Mouse (Mus musculus) layer of hippocampus, postnatal 14 days (tissue): ENCODE data around the gene Katna1. TPM values are rescaled to one million over a fixed set of nuclear protein-coding genes. Genes with fewer than 3 reads are reported as not detected.
"Not testable (repeated sequence)": the region's sequence is repeated elsewhere in the genome, so short reads cannot be mapped to it uniquely, and the experiment has no call there.

Source experiments
- DNase-seq, 2 experiments: peaks; one replicate each; pipeline ENCODE4 v3.0.0; 2021 to 2022; ENCODE audit warnings: low spot score in 2 of 2, mixed read lengths in 1 of 2
- long read RNA-seq, 2 experiments: library from polyadenylated mRNA; stranded (forward); transcript quantifications; one replicate each; pipeline ENCODE4 v2.0.0; 2021
- total RNA-seq, 2 experiments: library from RNA; stranded (reverse); gene quantifications; 2 replicates each; pipeline ENCODE4 v1.2.3; 2021

Katna1 gene
- 10 to 100 TPM; 14.1 to 15.0 TPM for total RNA-seq
- long read RNA-seq, experiment 1, transcript Katna1-201 (11 exons, 1,774 nt), result major isoform, 10 of 16 reads
- long read RNA-seq, experiment 1, partial matches to known transcripts, result 2 of 16 reads
- long read RNA-seq, experiment 1, other reads (novel, unspliced or antisense), result 4 of 16 reads
- long read RNA-seq, experiment 2, transcript Katna1-201 (11 exons, 1,774 nt), result major isoform, 14 of 22 reads
- long read RNA-seq, experiment 2, partial matches to known transcripts, result 3 of 22 reads
- long read RNA-seq, experiment 2, other reads (novel, unspliced or antisense), result 5 of 22 reads

DNA sequence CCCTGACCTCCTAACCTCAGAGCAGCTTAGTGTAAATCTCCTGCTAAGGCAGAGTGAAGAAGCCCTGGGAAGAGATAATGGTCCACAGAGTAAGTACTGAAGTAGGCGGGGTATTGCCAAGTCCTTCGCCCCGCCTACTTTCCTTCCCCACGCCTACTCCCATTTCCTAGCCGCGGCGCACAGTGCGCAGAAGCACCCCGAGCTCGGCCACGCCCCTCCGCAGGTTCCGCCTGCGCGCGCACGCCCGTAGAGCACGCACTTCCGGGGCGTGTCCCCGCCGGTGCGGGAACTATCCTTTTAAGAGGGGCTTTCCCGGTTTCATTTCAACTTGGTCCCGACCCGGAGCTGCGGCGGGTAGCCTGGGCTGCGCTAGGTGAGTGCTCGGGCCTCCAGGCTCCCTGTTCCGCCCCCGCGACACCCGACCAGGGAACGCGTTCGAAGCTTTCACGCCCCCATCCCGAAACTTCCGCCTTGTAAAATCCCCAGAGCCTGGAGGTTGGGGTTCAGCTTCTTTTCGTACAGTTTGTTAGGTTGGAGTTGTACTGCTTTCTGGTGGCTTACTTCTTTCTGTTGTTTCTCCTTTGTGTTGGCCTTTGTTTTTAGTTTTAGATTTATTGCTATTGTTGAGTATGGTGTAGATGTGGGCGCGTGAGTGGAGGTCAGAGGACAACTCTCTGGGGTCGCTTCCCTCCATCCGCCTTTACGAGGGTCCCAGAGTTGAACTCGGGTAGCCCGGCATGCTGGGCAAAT, at the start of gene Katna1:
Gene Katna1, plus strand, starts transcription at position 250 of the 750 bp plus-strand sequence.
- peak; percentile 85 to 91 for DNase-seq

DNA sequence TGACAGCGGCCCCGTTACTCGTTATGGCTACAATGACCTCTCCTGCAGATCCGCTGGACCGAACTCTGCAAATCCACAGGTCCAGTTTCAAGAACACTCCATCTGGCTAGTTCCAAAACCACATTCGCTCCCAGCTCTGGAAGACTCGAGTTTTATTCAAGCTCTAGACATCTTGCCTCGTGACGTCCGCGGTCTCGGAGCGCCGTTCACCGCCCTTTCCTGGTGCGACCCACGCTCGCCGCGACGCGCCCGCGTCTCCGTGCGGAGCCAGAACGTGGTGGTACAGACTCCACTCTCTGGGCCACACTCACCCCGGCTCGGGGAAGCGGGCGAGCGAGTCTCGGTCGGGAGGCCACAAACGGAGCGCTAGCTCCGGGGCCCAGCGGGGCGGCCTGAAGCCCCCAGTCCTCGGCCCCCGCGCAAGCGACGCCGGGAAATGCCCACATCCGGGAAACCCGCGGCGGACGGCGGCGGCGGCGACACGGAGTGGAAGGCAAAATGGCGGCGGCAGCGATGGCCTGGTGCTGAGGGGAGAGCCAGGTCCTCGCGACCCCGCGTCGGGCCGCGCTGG, 45.0 kb upstream of the Katna1 start, which contains the start of the genes Pcmt1 and Lats1:
Gene Pcmt1, minus strand, starts transcription at position 406 of the 571 bp plus-strand sequence.
Gene Lats1, plus strand, starts transcription at position 484 of the 571 bp plus-strand sequence.
- DNase-seq, result peak; percentile 88

DNA sequence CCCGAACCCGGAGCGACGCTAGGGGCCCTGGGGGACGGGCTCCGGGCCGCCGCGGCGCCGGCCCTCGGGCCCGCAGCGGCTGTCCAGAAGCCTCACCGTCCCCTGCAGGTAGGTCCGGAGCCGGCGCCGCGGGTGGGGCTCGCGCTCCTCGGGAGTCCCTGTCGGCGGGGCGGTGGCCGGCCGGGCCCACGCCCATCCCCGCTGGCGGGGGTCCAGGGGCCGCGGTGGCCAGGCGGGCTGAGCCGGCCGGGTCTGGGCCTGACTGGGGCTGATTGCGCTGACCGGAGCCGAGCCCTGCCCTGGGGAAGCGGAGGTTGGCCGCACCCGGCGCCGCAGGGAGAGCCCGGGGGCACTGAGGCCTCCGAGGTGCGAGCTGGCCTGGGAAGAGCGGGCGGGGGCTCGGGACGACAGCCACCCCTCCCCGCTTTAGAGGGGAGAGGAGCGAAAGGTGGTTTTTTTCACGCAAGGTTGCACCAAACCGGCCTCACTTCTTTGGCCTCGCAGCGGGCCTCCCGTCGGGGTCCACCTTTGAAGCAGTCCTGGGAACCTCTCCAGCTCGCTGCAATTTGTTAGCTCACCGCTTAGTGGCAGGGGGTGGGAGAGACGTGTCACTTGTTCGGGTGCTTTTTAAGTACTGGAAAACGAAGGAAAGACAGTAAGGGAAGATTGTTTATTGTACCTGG, 44.3 kb upstream of the Katna1 start:
- peak; percentile 53 to 65 for DNase-seq

DNA sequence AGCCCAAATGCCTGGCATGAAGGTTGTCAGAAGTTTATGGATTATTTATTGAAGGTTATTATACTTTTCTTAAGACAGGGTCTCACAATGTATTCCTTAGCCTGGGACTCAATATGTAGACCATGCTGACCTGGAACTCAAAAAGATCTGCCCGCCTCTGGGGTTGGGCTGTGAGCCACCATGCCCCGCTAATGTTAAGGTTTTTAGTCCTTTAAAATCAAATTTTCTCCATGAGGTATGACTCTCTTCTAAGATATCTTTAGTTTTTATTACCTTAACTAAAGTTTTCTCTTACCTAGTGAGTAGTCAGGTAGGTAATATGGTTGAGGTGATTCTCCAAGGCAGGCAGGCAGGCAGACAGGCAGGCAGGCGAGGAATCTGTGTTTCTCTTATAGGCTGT, 43.6 kb upstream of the Katna1 start:
- DNase-seq, result no peak

DNA sequence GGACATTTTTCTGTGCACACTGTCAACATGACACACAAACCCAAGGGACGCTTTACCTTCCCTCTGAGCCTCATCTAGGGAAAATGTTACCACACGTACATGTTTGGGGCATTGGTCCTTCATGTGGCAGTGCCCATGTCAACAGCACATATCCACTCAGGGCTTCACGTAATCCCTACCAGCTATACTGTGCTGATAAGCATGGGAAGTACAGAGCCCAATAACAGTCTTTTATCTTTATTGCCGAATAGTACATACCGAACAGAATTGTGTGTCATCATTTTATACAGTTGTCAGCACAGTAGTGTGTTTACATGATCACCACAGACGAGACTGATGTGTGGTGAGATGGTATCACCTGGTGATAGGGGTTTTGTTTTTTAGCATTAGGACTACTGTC, 38.9 kb upstream of the Katna1 start:
- no peak for DNase-seq

DNA sequence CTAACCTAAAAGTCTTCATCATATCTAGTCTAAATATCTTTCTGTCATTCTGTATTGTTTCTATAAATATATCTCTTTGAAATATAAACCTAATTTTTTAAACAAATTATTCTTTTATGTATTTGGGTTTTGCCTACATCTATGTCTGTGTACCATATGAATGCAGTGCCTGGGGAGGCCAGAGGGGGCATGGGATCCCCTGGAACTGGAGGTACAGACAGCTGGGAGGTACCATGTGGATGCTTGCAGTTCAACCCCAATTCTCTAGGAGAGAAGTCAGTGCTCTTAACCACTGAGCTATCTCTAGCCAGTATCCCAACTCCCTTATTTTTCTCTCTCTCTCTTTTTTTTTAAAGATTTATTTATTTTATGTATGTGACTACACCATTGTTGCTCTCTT, 30.5 kb upstream of the Katna1 start:
- DNase-seq, result no peak

DNA sequence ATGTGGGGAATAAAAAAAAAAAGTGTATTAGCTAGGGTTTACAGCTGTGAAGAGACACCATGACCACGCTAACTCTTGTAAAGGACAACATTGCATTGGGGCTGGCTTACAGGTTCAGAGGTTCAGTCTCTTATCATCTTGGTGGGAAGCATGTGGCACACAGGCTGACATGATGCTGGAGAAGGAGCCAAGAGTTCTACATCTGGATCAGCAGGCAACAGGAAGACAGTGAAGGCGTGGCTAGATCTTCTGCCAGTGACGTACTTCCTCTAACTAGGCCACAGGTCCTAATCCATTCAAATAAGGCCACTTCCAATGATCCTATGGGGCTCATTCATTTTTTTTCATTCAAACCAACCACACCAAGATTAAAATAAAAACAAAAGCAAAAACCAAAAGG, 25.7 kb upstream of the Katna1 start:
- DNase-seq, result no peak

DNA sequence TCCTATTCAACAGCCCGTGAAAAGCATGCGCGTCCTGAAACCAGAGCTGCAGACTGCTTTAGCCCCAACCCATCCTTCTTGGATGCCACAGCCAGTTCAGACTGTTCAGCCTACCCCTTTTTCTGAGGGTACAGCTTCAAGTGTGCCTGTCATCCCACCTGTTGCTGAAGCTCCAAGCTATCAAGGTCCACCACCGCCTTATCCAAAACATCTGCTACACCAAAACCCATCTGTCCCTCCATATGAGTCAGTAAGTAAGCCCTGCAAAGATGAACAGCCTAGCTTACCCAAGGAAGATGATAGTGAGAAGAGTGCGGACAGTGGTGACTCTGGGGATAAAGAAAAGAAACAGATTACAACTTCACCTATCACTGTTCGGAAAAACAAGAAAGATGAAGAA, 23.2 kb upstream of the Katna1 start:
- DNase-seq, result peak in 1 of 2 experiments; percentile 31

DNA sequence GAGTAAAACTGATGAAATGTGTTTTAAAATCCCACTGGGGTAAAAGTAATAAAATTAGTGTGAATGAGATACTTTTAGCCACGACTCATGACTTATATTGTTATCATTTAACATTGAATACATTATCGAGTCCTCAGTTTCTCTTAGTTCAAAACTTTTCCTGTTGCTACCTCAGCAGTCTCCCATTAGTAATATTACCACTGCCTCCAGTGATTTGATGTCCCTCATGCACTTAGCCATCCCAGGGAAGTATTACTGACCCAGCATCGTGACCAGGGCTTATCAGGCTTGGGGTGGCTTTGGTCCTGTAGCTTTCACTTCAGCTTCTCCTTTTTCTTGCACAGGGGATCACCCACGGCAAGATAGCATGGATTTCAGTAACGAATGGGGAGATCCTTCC, 15.7 kb upstream of the Katna1 start:
- no peak for DNase-seq

DNA sequence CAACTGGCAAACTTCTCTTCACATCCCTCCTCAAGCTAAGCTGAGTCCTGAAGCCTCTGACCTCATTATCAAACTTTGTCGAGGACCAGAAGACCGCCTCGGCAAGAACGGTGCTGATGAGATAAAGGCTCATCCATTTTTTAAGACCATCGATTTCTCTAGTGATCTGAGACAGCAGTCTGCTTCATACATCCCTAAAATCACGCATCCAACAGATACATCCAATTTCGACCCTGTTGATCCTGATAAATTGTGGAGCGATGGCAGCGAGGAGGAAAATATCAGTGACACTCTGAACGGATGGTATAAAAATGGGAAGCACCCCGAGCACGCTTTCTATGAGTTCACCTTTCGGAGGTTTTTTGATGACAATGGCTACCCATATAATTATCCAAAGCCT, 13.3 kb upstream of the Katna1 start:
- DNase-seq, result no peak

DNA sequence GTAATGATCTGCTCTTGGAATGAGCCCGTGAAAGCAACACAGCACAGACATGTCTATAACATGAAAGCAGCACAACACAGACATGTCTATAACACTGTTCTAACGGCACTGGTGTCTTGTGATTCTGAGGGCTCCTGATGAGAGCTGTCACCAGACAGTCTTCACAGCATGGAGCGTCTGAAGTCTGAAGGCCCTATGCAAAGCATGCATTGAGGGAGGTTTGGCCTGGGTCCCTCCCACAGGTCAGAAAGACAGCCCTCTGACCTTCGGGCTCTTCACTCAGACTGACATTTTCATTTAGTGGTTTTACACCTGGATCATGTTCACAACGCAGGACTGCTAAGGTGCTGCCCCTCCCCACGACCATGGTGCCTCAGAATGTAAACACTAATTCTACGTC, 10.7 kb upstream of the Katna1 start:
- DNase-seq, result no peak

DNA sequence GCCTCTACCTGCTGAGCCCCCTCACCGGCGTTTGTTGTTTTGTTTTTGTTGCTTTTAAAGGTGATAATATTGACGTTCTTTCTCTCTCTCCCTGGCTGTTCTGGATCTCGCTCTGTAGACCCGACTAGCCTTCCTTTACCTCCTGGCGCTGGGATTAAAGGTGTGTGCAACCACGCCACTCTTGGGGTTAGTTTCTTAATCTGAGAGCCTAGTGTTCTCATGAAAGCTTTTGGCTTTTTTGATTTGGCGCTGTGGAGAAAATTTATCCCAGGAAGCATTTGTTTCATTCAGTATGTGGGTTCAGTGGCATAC, 657 bp downstream of the Katna1 start:
- no peak for DNase-seq

DNA sequence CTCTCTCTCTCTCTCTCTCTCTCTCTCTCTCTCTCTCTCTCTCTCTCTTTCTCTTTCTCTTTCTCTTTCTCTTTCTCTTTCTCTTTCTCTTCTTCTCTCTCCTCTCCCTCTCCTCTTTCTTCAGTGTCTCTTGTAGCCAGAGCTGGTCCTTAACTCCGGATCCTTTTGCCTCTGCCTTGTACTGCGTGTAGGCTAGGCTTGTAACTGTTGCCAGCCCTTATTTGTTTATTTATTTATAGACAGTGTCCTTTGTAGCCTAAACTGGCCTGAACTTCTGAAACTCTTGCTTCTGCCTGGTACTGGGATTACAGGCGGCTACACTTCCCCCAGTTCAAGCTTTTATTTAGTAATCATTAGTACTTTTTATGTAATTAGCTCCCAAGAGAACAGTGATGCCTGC, 1.2 kb downstream of the Katna1 start:
- DNase-seq, result no peak

DNA sequence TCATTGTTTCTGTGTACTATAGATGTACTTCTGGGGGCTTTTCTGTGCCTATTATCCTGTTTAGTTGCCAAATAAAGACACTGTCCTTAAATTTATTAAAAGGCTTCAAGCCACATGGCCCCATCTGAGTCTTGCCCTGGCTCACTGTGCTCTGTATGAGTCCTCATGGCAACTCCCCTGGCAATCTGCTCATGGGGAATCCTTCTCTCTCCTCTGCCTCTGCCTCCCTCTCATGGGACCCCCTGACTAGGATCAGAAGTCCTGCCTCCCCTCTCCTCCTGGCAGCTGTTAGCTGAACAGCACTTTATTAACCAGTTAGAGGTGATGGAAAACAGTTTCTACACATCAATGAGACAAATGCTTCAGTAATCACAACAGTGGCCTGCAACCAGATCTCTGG, 5.8 kb downstream of the Katna1 start:
- DNase-seq, result no peak

DNA sequence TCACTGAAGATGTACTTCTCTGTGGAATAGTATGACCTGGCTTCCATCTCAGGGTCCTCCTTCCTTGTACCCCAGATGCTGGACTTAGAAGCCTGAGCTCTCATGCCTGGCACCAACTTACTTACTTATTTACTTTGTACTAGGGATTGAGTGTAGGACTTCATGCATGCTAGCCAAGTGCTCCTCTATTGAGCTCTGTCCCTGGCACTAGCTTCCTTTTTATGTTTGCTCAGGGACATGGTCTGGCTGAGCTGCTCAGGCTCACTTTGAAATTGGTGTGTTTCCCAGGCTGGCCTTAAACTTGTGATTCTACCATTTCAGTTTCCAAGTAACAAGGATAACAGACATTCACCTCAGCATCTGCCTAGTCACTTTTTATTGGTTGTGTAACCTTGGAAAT, 11.3 kb downstream of the Katna1 start:
- peak in 1 of 2 experiments; percentile 37 for DNase-seq

DNA sequence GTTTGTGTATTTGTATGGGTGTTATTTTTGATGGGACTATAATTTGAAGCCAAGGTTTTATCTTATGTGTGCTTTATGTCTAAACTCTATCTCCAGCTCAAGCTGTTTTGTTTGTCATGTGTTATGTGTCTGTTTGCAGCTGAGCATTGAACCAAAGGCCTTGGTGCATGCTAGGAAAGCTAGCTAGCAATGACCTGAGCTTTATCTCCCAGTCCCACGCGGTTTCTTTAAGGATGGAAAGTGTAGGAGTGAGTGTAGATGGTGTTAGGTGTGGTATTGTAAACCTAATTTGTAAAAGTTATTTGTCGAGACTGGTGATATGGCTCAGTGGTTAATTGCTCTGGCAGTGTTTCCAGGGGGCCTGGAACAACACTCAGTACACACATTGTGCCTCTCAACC, 12.1 kb downstream of the Katna1 start:
- DNase-seq, result no peak

DNA sequence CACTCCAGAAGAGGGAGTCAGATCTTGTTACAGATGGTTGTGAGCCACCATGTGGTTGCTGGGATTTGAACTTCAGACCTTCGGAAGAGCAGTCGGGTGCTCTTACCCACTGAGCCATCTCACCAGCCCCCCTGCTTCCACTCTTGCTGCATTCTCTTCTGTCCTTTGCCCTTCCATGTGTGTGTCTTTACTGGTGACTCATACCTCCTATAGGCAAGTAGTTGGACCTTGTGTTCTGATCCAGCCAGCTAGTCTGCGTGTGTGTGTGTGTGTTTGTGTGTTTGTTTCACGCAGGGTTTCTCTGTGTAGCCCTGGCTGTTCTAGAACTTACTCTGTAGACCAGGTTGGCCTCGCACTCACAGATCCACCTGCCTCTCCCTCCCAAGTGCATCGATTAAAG, 19.7 kb downstream of the Katna1 start:
- not testable (repeated sequence) for DNase-seq

DNA sequence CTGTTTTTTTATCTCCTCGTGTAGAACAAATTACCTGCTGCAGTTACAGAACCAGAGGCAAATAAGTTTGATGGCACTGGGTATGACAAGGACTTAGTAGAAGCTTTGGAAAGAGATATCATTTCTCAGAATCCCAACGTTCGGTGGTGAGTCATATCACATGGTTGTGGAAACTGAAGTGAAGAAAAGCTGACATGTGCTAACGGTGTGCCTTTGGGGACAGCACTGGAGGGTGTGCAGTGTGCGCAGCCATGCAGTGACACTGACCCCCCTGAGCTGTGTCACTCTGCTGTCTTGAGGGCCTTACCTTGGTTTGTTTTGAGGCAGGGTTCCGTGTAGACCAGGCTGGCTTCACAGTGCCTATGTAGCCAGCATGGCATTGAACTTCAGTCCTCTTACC, 23.0 kb downstream of the Katna1 start:
- no peak for DNase-seq

DNA sequence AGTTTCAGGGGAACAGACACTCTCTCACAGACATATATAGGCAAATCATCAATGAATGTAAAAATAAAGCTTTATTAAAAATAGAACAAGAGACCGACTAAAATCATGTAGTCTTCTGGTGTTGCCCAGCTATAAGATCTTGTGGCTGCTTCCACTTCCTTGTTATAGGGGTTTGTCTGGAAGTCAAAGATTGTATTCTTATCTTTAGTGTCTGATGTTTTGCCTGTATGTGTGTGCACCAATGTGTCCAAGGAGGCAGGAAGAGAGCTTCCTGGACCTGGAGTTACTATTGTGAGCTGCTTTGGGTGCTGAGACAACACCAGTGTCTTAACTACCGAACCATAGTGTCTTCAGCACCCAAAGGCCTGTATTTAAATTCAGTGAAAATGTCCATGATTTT, 31.7 kb downstream of the Katna1 start:
- DNase-seq, result no peak

DNA sequence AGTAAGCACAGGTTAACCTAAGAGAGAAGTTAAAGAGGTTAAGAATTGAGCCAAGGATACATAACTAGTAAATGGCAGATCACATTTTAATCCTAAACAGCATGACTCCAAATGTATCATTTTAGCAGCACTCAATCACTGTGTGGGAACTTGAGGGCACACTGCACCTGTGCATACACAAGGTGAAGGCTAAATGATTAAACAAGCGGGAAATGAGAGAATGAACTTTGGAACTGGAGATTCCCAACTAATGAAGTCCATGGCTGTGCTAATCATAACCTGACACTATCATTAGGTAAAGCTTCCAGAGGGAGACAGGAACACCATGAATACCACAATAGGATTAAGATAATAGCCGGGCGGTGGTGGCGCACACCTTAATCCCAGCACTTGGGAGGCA, 46.5 kb downstream of the Katna1 start:
- no peak for DNase-seq

DNA sequence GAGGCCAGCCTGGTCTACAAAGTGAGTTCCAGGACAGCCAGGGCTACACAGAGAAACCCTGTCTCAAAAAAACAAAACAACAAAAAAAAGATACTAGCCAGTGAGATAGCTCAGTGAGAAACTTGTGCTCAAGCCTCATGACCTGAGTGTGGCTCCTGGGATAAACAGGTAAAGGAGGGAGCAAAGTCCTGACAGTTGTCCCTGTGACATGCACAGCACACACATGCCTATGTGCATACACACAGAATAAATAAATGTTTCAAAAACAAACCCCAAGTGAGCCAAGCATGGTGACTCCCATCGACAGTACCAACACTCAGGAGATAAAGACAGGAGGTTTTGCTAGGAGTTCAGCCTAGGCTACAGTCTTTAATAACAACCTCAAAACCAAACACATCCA, 47.0 kb downstream of the Katna1 start:
- no peak for DNase-seq

DNA sequence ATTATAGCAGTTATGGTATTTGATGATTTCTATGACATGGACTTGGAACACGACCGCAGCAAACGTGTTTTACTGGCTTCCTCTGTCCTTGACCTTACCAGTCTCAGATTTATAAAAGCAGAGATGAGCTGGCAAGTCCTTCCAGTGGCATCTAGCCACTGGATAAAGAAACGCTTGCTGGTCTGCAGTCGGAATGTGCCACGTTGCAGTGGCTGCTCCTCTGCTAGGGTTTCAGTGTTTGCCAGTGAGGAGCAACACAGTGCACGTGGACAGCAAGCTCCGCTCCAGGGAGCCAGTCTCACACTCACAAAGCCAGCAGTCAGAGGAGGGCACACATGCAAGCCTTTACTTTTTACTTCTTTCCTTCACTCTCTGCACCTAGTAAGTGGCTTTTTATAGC, 49.6 kb downstream of the Katna1 start:
- no peak for DNase-seq
